Mouse (Mus musculus) forebrain, embryonic 15.5 days (tissue): ENCODE measurements around the gene Frrs1l. TPM values are rescaled to one million over a fixed set of nuclear protein-coding genes. Genes with fewer than 3 reads are reported as not detected.

ENCODE experiments used
- ATAC-seq: fragments of 200-750 bp; cut with Nextera tagmentation; replicated peaks from 2 replicates; pipeline ENCODE4 v1.8.0; 2017; ENCODE audit warnings: mild to moderate bottlenecking, moderate TSS enrichment, moderate library complexity
- H3K27ac ChIP-seq: fragments of 300-500 bp; sonication (generic); replicated peaks from 2 replicates; pipeline ENCODE4 v1.5.1; 2015; ENCODE audit warnings: mild to moderate bottlenecking, inconsistent platforms
- H3K27me3 ChIP-seq: fragments of 300-500 bp; sonication (generic); 2 replicates; pipeline ENCODE4 v1.6.1; 2015; ENCODE audit warnings: inconsistent platforms
- H3K36me3 ChIP-seq: fragments of 300-500 bp; sonication (generic); 2 replicates; pipeline ENCODE4 v1.6.1; 2015; ENCODE audit warnings: mild to moderate bottlenecking, inconsistent platforms
- H3K4me1 ChIP-seq: fragments of 300-500 bp; sonication (generic); 2 replicates; pipeline ENCODE4 v1.6.1; 2015; ENCODE audit warnings: inconsistent platforms
- H3K4me2 ChIP-seq: fragments of 300-500 bp; sonication (generic); replicated peaks from 2 replicates; pipeline ENCODE4 v1.6.1; 2015; ENCODE audit warnings: mild to moderate bottlenecking, inconsistent platforms
- H3K4me3 ChIP-seq: fragments of 300-500 bp; sonication (generic); 2 replicates; pipeline ENCODE4 v1.5.1; 2015; ENCODE audit warnings: mild to moderate bottlenecking, inconsistent platforms
- H3K9ac ChIP-seq: fragments of 300-500 bp; sonication (generic); replicated peaks from 2 replicates; pipeline ENCODE4 v1.6.1; 2015; ENCODE audit warnings: mild to moderate bottlenecking, inconsistent platforms
- H3K9me3 ChIP-seq: fragments of 300-500 bp; sonication (generic); 2 replicates; pipeline ENCODE4 v1.6.1; 2016; ENCODE audit warnings: inconsistent platforms
- WGBS: fragments of 180-500 bp; shearing (Covaris S2); methylation state at CpG from one replicate; pipeline ENCODE4 v1.1.7; 2015; ENCODE audit warnings: mixed read lengths; 5-methylcytosine and 5-hydroxymethylcytosine counted together
- polyA plus RNA-seq: library from polyadenylated mRNA; unstranded; fragments of >200 nt; fragmentation: Nextera tagmentation; extraction: Ambion mirVana; gene quantifications from 2 replicates; pipeline ENCODE4 v1.2.1, GENCODE M21; 2015

Gene Frrs1l
- polyA plus RNA-seq, 1 experiment from 2014 or later, result 23.5 TPM

- no peak for ATAC-seq
- no peak overlapping the region for H3K4me2 ChIP-seq
- H3K27me3 ChIP-seq, result no peaks in the 10 kb centered on the region
- H3K4me1 ChIP-seq, result peaks cover 9% of the 10 kb centered on the region; the same call in 1 of the 2 replicates
- 62% methylated on average over 8 of the region's 8 CpGs for WGBS
- H3K36me3 ChIP-seq, result no peaks in the 10 kb centered on the region
- no peak overlapping the region for H3K9ac ChIP-seq
- H3K4me3 ChIP-seq, result no peak overlapping the region
- no peak overlapping the region for H3K27ac ChIP-seq
- no peaks in the 10 kb centered on the region for H3K9me3 ChIP-seq
Measured at GRCm38 (mm10) chr4:57011454-57012046, 21.4 kb upstream of the Frrs1l start.

DNA sequence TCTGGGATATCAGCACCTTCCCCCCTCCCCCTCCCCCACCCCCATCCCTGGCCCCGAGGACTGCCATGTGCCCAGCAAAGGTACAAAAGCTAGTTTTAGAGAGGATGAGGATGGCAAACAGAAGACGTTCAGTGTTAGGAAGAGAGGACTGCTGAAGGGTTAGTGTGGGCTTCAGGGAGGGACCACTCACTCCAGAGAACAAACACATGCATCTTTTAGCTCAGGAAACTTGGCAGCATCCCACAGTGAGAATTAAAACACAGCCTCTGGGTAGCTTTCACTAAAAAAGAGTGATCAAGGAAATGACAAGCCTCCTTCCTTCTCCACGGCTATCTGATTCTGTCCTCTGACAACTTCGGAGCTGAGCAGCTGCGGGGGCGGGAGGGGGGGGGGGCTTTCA lies 20.7 kb upstream of the Frrs1l start:
- Histone ChIP-seq H3K4me3 (no peak overlapping the region), H3K27ac (no peak overlapping the region), H3K4me1 (peaks cover 9% of the 10 kb centered on the region; the same call in 1 of the 2 replicates), H3K9ac (no peak overlapping the region), H3K9me3 (no peaks in the 10 kb centered on the region), H3K27me3 (no peaks in the 10 kb centered on the region), H3K4me2 (no peak overlapping the region), H3K36me3 (no peaks in the 10 kb centered on the region)
- 24% methylated on average over 6 of the region's 6 CpGs for WGBS
- ATAC-seq, result peak; percentile 26

DNA sequence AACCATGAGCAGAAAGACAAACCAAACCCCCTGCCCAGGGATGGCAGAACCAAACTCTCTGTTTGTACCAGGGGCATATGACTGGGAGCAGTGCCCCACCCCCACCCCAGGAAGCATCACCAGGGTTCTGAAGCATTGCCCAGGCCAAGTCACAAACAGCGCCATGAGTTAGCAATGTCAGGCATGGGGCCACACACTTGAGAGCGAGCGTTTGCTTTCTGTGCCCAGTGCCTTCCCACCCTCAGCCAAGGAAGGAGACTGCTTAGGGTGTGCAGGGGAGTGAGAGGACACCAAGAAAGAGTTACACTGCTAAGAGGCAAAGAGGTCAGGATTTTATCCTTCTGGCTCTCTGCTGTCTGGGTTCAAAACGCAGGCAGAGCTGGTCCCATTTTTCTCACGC lies 20.2 kb upstream of the Frrs1l start:
- whole genome bisulfite sequencing, result 49% methylated on average over 5 of the region's 5 CpGs
- Histone ChIP-seq H3K27ac (no peak overlapping the region), H3K4me3 (no peak overlapping the region), H3K4me2 (no peak overlapping the region), H3K36me3 (no peaks in the 10 kb centered on the region), H3K9ac (no peak overlapping the region), H3K27me3 (no peaks in the 10 kb centered on the region), H3K9me3 (no peaks in the 10 kb centered on the region), H3K4me1 (peaks cover 9% of the 10 kb centered on the region; the same call in 1 of the 2 replicates)
- peak; percentile 30; the same call in 1 of the 2 replicates for ATAC-seq

GRCm38 (mm10) chr4:57007717-57008116 lies 17.5 kb upstream of the Frrs1l start:
- Histone ChIP-seq H3K9ac (no peak overlapping the region), H3K36me3 (no peaks in the 10 kb centered on the region), H3K4me1 (peaks cover 16% of the 10 kb centered on the region), H3K27ac (no peak overlapping the region), H3K27me3 (no peaks in the 10 kb centered on the region), H3K4me2 (no peak overlapping the region), H3K4me3 (no peak overlapping the region), H3K9me3 (no peaks in the 10 kb centered on the region)
- 87% methylated on average over 9 of the region's 9 CpGs for WGBS
- ATAC-seq, result no peak

GRCm38 (mm10) chr4:57005011-57005410 lies 14.8 kb upstream of the Frrs1l start:
- WGBS, result 56% methylated on average over 8 of the region's 8 CpGs
- Histone ChIP-seq H3K36me3 (no peaks in the 10 kb centered on the region), H3K4me2 (no peak overlapping the region), H3K27ac (no peak overlapping the region), H3K27me3 (no peaks in the 10 kb centered on the region), H3K4me1 (peaks cover 6% of the 10 kb centered on the region), H3K9me3 (no peaks in the 10 kb centered on the region), H3K4me3 (no peak overlapping the region), H3K9ac (no peak overlapping the region)
- peak; percentile 76 for ATAC-seq

DNA sequence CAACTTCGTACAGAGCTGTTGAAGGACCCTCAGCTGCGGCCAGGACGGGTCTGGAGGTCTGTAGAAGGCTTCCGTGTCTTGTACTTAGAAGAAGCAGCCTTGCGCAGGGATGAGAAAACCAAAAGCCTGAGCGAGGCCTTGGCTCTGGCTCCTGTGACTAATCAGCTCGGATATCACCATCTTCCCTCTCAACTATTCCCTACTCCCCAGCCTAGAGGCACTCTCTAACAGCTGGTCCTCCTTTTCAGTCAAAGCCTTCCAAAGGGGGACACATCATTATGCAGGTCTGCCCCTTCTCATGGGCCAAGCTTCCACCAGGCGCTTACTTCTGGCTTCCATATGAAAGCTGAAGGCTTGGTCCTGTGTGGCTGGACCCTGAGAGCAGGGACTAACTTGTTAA lies 13.7 kb upstream of the Frrs1l start:
- H3K4me2 ChIP-seq, result no peak overlapping the region
- 84% methylated on average over 8 of the region's 8 CpGs for WGBS
- H3K27me3 ChIP-seq, result no peaks in the 10 kb centered on the region
- H3K9ac ChIP-seq, result no peak overlapping the region
- H3K36me3 ChIP-seq, result no peaks in the 10 kb centered on the region
- H3K27ac ChIP-seq, result no peak overlapping the region
- H3K4me3 ChIP-seq, result no peak overlapping the region
- H3K4me1 ChIP-seq, result peaks cover 6% of the 10 kb centered on the region
- no peak for ATAC-seq
- no peaks in the 10 kb centered on the region for H3K9me3 ChIP-seq

GRCm38 (mm10) chr4:57002751-57003150 lies 12.6 kb upstream of the Frrs1l start:
- H3K27ac ChIP-seq, result no peak overlapping the region
- H3K9ac ChIP-seq, result no peak overlapping the region
- ATAC-seq, result no peak
- no peaks in the 10 kb centered on the region for H3K27me3 ChIP-seq
- no peak overlapping the region for H3K4me2 ChIP-seq
- peaks cover 6% of the 10 kb centered on the region for H3K4me1 ChIP-seq
- H3K36me3 ChIP-seq, result no peaks in the 10 kb centered on the region
- WGBS, result 76% methylated on average over 3 of the region's 3 CpGs
- no peaks in the 10 kb centered on the region for H3K9me3 ChIP-seq
- H3K4me3 ChIP-seq, result no peak overlapping the region

DNA sequence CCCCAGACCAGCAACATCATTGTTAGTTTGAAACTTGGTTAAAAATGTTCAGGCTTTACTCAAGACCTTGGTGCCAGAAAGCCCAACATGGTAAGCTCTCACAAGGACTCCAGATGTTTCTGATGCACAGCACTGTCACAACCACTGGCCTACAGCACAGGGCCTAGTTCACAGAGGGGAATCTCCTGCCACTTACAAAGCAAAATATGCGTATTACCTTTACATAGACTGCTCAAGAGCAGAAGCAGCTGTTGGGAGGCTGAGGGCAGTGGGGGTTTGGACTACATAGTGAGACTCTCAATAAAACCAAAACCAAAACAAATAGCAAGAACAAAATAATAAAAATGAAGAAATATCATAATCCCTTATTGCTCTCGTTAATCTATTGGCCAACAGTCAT lies 11.2 kb upstream of the Frrs1l start:
- no peak overlapping the region for H3K4me3 ChIP-seq
- ATAC-seq, result no peak
- H3K9me3 ChIP-seq, result no peaks in the 10 kb centered on the region
- no peak overlapping the region for H3K27ac ChIP-seq
- no peaks in the 10 kb centered on the region for H3K36me3 ChIP-seq
- WGBS, result 88% methylated on average over 2 of the region's 2 CpGs
- no peaks in the 10 kb centered on the region for H3K27me3 ChIP-seq
- no peak overlapping the region for H3K9ac ChIP-seq
- H3K4me1 ChIP-seq, result peaks cover 6% of the 10 kb centered on the region
- no peak overlapping the region for H3K4me2 ChIP-seq

GRCm38 (mm10) chr4:56993331-56993730 lies 3.1 kb upstream of the Frrs1l start:
- H3K27ac ChIP-seq, result no peak overlapping the region
- WGBS, result 88% methylated on average over 7 of the region's 7 CpGs
- no peak for ATAC-seq
- H3K4me1 ChIP-seq, result peaks cover 11% of the 10 kb centered on the region
- no peak overlapping the region for H3K4me2 ChIP-seq
- H3K4me3 ChIP-seq, result no peak overlapping the region
- H3K36me3 ChIP-seq, result no peaks in the 10 kb centered on the region
- no peaks in the 10 kb centered on the region for H3K9me3 ChIP-seq
- no peak overlapping the region for H3K9ac ChIP-seq
- no peaks in the 10 kb centered on the region; the same call in 1 of the 2 replicates for H3K27me3 ChIP-seq

DNA sequence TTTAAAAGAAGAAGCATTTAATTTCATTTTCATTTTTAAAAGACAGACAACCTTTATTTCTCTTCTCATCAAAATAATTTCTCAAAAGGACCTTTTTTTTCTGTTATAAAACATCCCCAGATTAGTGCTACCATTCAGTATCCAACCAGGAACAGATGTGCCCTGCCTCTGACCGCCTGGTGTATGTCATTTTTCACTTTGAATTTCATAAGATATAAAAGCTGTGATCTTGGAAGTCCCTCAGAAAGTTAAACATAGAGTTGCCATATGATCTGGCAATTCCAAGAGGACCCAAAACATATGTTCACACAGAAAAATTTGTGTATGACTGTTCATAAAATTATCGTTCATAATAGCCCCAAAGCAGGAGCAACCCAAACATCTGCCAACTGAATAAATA lies 1.8 kb upstream of the Frrs1l start:
- H3K4me3 ChIP-seq, result no peak overlapping the region
- 59% methylated on average over 2 of the region's 2 CpGs for WGBS
- H3K9me3 ChIP-seq, result no peaks in the 10 kb centered on the region
- no peak for ATAC-seq
- H3K9ac ChIP-seq, result no peak overlapping the region
- no peak overlapping the region for H3K4me2 ChIP-seq
- H3K4me1 ChIP-seq, result peaks cover 11% of the 10 kb centered on the region
- H3K27me3 ChIP-seq, result no peaks in the 10 kb centered on the region; the same call in 1 of the 2 replicates
- H3K27ac ChIP-seq, result no peak overlapping the region
- H3K36me3 ChIP-seq, result no peaks in the 10 kb centered on the region

DNA sequence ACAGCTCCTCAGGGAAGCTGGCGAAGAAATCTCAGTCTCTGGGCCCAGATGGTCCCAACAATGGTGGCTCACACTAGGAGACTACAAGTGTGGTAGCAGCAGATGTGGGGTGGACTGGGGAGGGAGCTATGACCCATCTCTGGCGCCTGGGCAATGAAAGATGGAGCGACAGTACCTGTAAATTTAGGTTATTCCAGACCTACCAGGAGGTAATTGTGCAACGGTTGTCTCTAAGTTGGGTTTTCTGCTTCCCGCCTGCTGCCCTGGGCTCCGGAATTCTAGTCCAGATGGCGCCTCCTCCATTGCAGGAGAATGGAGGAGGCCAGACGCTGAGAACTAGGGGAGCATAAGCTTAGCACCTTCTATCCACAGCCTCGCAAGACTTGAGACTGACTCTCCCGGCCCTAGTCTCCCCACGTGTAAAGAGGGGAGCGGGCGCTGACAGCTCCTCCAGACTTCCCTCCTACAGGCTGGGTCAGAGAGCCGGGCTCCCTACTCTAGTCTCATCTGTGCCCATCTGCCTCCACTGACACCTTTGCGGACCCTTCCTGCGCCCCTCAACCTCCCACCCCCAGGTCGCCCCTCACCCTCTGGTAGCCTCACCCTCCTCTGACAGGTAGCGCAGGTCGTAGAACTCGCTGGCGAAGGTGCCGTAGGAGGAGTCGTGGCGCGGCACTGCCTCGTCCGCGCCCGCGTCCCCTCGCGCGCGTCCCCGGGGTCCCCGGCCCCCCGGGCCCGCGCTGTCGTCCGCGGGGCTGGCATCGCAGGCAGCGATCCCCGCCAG lies 568 bp downstream of the Frrs1l start:
- no peaks in the 10 kb centered on the region for H3K9me3 ChIP-seq
- WGBS, result 1% methylated on average over 45 of the region's 45 CpGs
- peak overlapping the region; percentile 73 for H3K4me2 ChIP-seq
- peaks cover 11% of the 10 kb centered on the region for H3K4me1 ChIP-seq
- H3K9ac ChIP-seq, result peak overlapping the region; percentile 80
- peak overlapping the region; percentile 68 for H3K4me3 ChIP-seq
- H3K27ac ChIP-seq, result peak overlapping the region; percentile 88
- ATAC-seq, result peak; percentile 85
- no peaks in the 10 kb centered on the region; the same call in 1 of the 2 replicates for H3K27me3 ChIP-seq
- H3K36me3 ChIP-seq, result no peaks in the 10 kb centered on the region

DNA sequence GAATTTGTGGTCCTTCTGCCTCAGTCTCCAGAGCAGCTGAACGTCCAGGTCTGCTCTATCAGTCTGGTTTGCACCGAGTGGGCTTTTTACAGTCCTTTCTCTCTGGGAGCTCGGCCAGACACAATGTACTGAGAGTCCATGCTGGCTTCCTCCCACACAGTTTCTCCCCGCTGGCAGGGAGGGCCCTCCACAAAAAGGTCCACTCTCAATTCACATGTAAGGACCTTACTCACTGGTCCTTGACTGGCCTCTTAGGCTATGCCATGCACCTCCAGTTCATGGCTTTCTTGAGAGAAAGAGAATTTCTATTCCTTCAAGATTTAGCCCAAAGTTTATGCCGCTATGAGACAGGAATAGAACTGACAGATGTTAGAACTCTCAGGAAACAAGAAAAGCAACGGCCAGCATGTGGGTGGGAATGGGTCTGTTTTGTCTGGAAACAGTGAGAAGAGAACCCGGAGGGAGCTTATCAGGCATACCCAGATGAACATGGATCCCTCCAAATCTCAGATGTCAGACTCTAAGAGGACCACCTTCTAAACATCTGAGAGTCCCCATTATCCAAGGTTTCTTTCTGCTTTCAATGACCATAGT lies 24.5 kb downstream of the Frrs1l start:
- Histone ChIP-seq H3K4me3 (no peak overlapping the region), H3K27me3 (no peaks in the 10 kb centered on the region), H3K9ac (no peak overlapping the region), H3K36me3 (peaks cover 33% of the 10 kb centered on the region), H3K9me3 (no peaks in the 10 kb centered on the region), H3K27ac (no peak overlapping the region), H3K4me1 (no peaks in the 10 kb centered on the region), H3K4me2 (no peak overlapping the region)
- ATAC-seq, result no peak
- 83% methylated on average over 7 of the region's 7 CpGs for WGBS
